Mouse (Mus musculus): ENCODE results near the gene Map4k1. TPM values are rescaled to one million over a fixed set of nuclear protein-coding genes. Genes with fewer than 3 reads are reported as not detected.

Map4k1 gene
- polyA plus RNA-seq, 1 experiment from 2014 or later, result 12.1 TPM

DNA sequence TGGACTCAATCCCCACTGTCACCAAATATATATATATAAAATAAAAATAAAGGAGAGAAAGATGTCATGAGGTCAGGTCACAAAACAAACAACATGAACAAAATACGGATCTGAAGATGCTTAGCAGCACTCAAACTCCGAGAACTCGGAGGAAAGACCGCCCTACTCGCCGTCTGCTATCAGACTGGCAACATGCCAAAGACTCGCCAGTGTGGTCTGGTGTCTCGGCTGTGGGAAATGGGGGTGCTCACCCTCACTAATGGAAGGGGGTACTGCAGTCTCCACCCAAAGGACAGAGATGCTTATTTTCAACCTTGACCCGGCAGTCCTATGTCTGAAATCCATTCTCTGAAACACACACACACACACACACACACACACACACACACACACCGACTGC, 49.8 kb downstream of the Map4k1 start:
- H3K4me3 ChIP-seq (ENCODE audit: low read depth, low read length), result no peak overlapping the region
- no peaks in the 10 kb centered on the region for H3K27me3 ChIP-seq (ENCODE audit: control insufficient read depth, insufficient read depth, low read length)
- no peaks in the 10 kb centered on the region for H3K4me1 ChIP-seq (ENCODE audit: control insufficient read depth, insufficient read depth, low read length)
- no peak overlapping the region for H3K4me2 ChIP-seq (ENCODE audit: low read depth, severe bottlenecking)
- no peak overlapping the region for H3K9ac ChIP-seq (ENCODE audit: low read length)
- H3K36me3 ChIP-seq (ENCODE audit: control insufficient read depth, insufficient read depth, low read length), result no peaks in the 10 kb centered on the region
- ATAC-seq (ENCODE audit: insufficient number of reproducible peaks, low FRiP score, low TSS enrichment, low read depth) (no peak), DNase-seq (ENCODE audit: low spot score) (no peak)
- no peak overlapping the region for H3K27ac ChIP-seq (replicated peaks; ENCODE audit: low read depth, low read length)
- 94% methylated on average over 10 of the region's 10 CpGs for WGBS
- H3K9me3 ChIP-seq (ENCODE audit: control insufficient read depth, low read length), result no peaks in the 10 kb centered on the region

DNA sequence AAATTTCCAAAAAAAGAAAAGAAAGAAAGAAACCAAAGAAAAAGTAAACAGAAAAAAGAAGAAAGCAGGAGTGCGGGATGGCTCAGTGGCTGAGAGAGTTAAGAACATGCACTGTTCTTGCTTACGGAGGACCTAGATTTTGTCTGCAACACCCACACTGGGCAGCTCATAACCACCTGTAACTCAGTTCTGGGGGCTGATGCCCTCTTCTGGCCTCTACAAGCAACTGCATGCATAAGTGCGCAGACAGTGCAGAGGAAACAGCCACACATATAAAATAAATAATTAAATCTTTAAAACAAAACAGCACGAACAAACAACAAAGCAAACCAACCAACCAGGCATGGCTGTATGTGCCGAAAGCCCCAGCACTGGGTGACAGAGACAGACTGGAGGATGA, 50.8 kb downstream of the Map4k1 start:
- H3K27me3 ChIP-seq (ENCODE audit: control insufficient read depth, insufficient read depth, low read length), result no peaks in the 10 kb centered on the region
- H3K4me3 ChIP-seq (ENCODE audit: low read depth, low read length), result no peak overlapping the region
- no peak overlapping the region for H3K27ac ChIP-seq (replicated peaks; ENCODE audit: low read depth, low read length)
- H3K9ac ChIP-seq (ENCODE audit: low read length), result no peak overlapping the region
- DNase-seq (ENCODE audit: low spot score), result no peak
- H3K36me3 ChIP-seq (ENCODE audit: control insufficient read depth, insufficient read depth, low read length), result no peaks in the 10 kb centered on the region
- 90% methylated on average over 5 of the region's 5 CpGs for WGBS
- no peaks in the 10 kb centered on the region for H3K4me1 ChIP-seq (ENCODE audit: control insufficient read depth, insufficient read depth, low read length)
- H3K4me2 ChIP-seq (ENCODE audit: low read depth, severe bottlenecking), result no peak overlapping the region
- no peaks in the 10 kb centered on the region for H3K9me3 ChIP-seq (ENCODE audit: control insufficient read depth, low read length)
- no peak for ATAC-seq (ENCODE audit: insufficient number of reproducible peaks, low FRiP score, low TSS enrichment, low read depth)

- no peaks in the 10 kb centered on the region for H3K36me3 ChIP-seq (ENCODE audit: control insufficient read depth, insufficient read depth, low read length)
- H3K4me2 ChIP-seq (ENCODE audit: low read depth, severe bottlenecking), result no peak overlapping the region
- no peak overlapping the region for H3K9ac ChIP-seq (ENCODE audit: low read length)
- no peaks in the 10 kb centered on the region for H3K27me3 ChIP-seq (ENCODE audit: control insufficient read depth, insufficient read depth, low read length)
- H3K4me3 ChIP-seq (ENCODE audit: low read depth, low read length), result no peak overlapping the region
- peaks cover 6% of the 10 kb centered on the region; the same call in 1 of the 2 replicates for H3K4me1 ChIP-seq (ENCODE audit: control insufficient read depth, insufficient read depth, low read length)
- DNase-seq (ENCODE audit: low spot score), result no peak
- no peak for ATAC-seq (ENCODE audit: insufficient number of reproducible peaks, low FRiP score, low TSS enrichment, low read depth)
- WGBS, result 82% methylated on average over 6 of the region's 6 CpGs
- H3K9me3 ChIP-seq (ENCODE audit: control insufficient read depth, low read length), result no peaks in the 10 kb centered on the region
- H3K27ac ChIP-seq (replicated peaks; ENCODE audit: low read depth, low read length), result no peak overlapping the region
Observed at GRCm38 (mm10) chr7:29037261-29037660, 55.4 kb downstream of the Map4k1 start.

- Histone ChIP-seq H3K27me3 (ENCODE audit: control insufficient read depth, insufficient read depth, low read length) (no peaks in the 10 kb centered on the region), H3K9ac (ENCODE audit: low read length) (peak overlapping the region; percentile 68), H3K4me2 (ENCODE audit: low read depth, severe bottlenecking) (peak overlapping the region; percentile 74), H3K4me1 (ENCODE audit: control insufficient read depth, insufficient read depth, low read length) (peaks cover 6% of the 10 kb centered on the region; the same call in 1 of the 2 replicates), H3K36me3 (ENCODE audit: control insufficient read depth, insufficient read depth, low read length) (peaks cover 3% of the 10 kb centered on the region; the same call in 1 of the 2 replicates), H3K9me3 (ENCODE audit: control insufficient read depth, low read length) (no peaks in the 10 kb centered on the region), H3K27ac (replicated peaks; ENCODE audit: low read depth, low read length) (peak overlapping the region; percentile 51; the same call in 1 of the 2 replicates), H3K4me3 (ENCODE audit: low read depth, low read length) (peak overlapping the region; percentile 41)
- WGBS, result 3% methylated on average over 11 of the region's 11 CpGs
- peak; percentile 97 for DNase-seq (ENCODE audit: low spot score)
- peak; percentile 67; the same call in 1 of the 2 replicates for ATAC-seq (ENCODE audit: insufficient number of reproducible peaks, low FRiP score, low TSS enrichment, low read depth)
Observed at GRCm38 (mm10) chr7:29039604-29039984, 57.7 kb downstream of the Map4k1 start.

- Histone ChIP-seq H3K9ac (ENCODE audit: low read length) (peak overlapping the region; percentile 68), H3K4me2 (ENCODE audit: low read depth, severe bottlenecking) (peak overlapping the region; percentile 74), H3K9me3 (ENCODE audit: control insufficient read depth, low read length) (no peaks in the 10 kb centered on the region), H3K27me3 (ENCODE audit: control insufficient read depth, insufficient read depth, low read length) (no peaks in the 10 kb centered on the region), H3K4me1 (ENCODE audit: control insufficient read depth, insufficient read depth, low read length) (peaks cover 6% of the 10 kb centered on the region; the same call in 1 of the 2 replicates), H3K4me3 (ENCODE audit: low read depth, low read length) (peak overlapping the region; percentile 41), H3K27ac (replicated peaks; ENCODE audit: low read depth, low read length) (peak overlapping the region; percentile 51; the same call in 1 of the 2 replicates), H3K36me3 (ENCODE audit: control insufficient read depth, insufficient read depth, low read length) (peaks cover 3% of the 10 kb centered on the region; the same call in 1 of the 2 replicates)
- DNase-seq (ENCODE audit: low spot score) (peak; percentile 78), ATAC-seq (ENCODE audit: insufficient number of reproducible peaks, low FRiP score, low TSS enrichment, low read depth) (peak; percentile 67)
- WGBS, result 2% methylated on average over 26 of the region's 26 CpGs
Observed at GRCm38 (mm10) chr7:29039985-29040661, 58.3 kb downstream of the Map4k1 start.

DNA sequence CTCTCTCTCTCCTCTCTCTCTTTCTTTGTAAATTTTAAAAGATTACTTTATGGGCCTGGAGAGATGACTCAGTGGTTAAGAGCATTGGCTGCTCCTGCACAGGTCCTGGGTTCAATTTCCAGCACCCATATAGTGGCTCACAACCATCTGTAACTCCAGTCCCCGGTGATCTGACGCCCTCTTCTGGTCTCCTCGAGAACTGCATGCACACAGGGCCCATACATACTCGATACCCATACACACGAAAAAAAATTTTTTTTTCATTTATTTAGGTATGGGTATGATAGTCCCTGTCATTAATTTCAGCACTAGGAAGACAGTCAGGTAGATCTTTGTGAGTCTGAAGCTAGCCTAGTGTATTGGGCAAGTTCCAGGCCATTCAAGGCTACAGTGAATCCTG, 59.3 kb downstream of the Map4k1 start:
- no peak for DNase-seq (ENCODE audit: low spot score)
- ATAC-seq (ENCODE audit: insufficient number of reproducible peaks, low FRiP score, low TSS enrichment, low read depth), result no peak
- Histone ChIP-seq H3K9ac (ENCODE audit: low read length) (no peak overlapping the region), H3K27ac (replicated peaks; ENCODE audit: low read depth, low read length) (no peak overlapping the region), H3K4me2 (ENCODE audit: low read depth, severe bottlenecking) (no peak overlapping the region), H3K4me3 (ENCODE audit: low read depth, low read length) (no peak overlapping the region), H3K27me3 (ENCODE audit: control insufficient read depth, insufficient read depth, low read length) (no peaks in the 10 kb centered on the region), H3K4me1 (ENCODE audit: control insufficient read depth, insufficient read depth, low read length) (peaks cover 6% of the 10 kb centered on the region; the same call in 1 of the 2 replicates), H3K9me3 (ENCODE audit: control insufficient read depth, low read length) (no peaks in the 10 kb centered on the region), H3K36me3 (ENCODE audit: control insufficient read depth, insufficient read depth, low read length) (peaks cover 3% of the 10 kb centered on the region; the same call in 1 of the 2 replicates)
- 85% methylated on average over 5 of the region's 5 CpGs for WGBS

DNA sequence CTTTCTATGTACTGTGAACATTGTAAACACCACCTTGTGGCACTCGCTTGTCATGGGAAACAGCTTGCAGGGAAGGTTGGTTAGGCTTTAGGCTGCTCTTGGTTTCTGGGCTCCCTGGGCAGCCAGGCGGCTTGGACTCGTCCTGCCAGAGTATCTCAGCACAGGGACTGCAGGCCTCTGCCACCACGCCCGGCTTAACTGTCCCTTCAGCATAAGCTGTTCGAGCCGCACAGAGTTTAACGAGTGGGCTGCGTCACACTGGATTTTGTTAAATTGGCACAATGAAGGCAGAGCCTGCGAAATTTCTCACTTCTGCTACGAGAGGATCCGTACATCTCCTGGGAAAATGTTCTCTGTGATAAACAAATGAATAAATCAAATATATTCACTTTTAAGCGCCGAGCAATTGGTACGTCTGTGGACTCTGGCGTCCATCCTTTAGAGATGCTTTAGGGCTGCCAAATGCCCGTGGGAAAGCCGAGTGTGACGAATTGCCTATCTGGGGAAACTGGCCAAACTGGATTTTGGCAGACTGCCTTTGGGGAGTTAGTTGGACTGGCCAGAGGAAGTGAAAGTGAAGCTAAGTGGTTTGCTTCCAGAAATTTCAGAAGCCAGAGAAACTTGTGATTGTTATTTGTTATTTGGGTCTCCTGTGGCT, 61.3 kb downstream of the Map4k1 start:
- ATAC-seq (ENCODE audit: insufficient number of reproducible peaks, low FRiP score, low TSS enrichment, low read depth) (no peak), DNase-seq (ENCODE audit: low spot score) (no peak)
- no peak overlapping the region for H3K4me3 ChIP-seq (ENCODE audit: low read depth, low read length)
- H3K27me3 ChIP-seq (ENCODE audit: control insufficient read depth, insufficient read depth, low read length), result no peaks in the 10 kb centered on the region
- no peak overlapping the region for H3K27ac ChIP-seq (replicated peaks; ENCODE audit: low read depth, low read length)
- H3K9ac ChIP-seq (ENCODE audit: low read length), result no peak overlapping the region
- 76% methylated on average over 19 of the region's 19 CpGs for WGBS
- H3K4me2 ChIP-seq (ENCODE audit: low read depth, severe bottlenecking), result peak overlapping the region; percentile 4; the same call in 1 of the 2 replicates
- peaks cover 3% of the 10 kb centered on the region; the same call in 1 of the 2 replicates for H3K36me3 ChIP-seq (ENCODE audit: control insufficient read depth, insufficient read depth, low read length)
- H3K4me1 ChIP-seq (ENCODE audit: control insufficient read depth, insufficient read depth, low read length), result peaks cover 9% of the 10 kb centered on the region; the same call in 1 of the 2 replicates
- H3K9me3 ChIP-seq (ENCODE audit: control insufficient read depth, low read length), result no peaks in the 10 kb centered on the region; the same call in 1 of the 2 replicates

DNA sequence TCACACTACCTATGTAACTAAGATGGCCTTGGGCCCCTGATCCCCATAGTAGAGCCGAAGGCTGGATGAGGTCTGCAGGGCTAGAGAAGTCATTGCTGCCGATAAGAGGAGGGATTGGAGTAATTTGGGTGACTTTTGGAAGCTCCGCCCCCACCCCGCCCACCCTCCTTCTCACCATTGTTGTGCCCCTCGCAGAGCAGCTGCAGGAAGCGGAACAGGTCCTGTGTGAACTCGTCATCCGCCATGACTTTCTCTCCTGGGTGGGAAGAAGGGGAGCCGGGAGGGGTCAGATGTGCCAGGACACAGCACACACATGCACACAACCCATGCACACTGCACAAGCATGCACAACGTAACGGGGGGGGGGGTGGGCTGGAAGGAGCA, 61.8 kb downstream of the Map4k1 start:
- no peak overlapping the region for H3K9ac ChIP-seq (ENCODE audit: low read length)
- peaks cover 3% of the 10 kb centered on the region; the same call in 1 of the 2 replicates for H3K36me3 ChIP-seq (ENCODE audit: control insufficient read depth, insufficient read depth, low read length)
- H3K4me3 ChIP-seq (ENCODE audit: low read depth, low read length), result no peak overlapping the region
- no peak for DNase-seq (ENCODE audit: low spot score)
- ATAC-seq (ENCODE audit: insufficient number of reproducible peaks, low FRiP score, low TSS enrichment, low read depth), result no peak
- WGBS, result 45% methylated on average over 11 of the region's 11 CpGs
- H3K27ac ChIP-seq (replicated peaks; ENCODE audit: low read depth, low read length), result no peak overlapping the region
- H3K4me1 ChIP-seq (ENCODE audit: control insufficient read depth, insufficient read depth, low read length), result peaks cover 9% of the 10 kb centered on the region; the same call in 1 of the 2 replicates
- peak overlapping the region; percentile 4; the same call in 1 of the 2 replicates for H3K4me2 ChIP-seq (ENCODE audit: low read depth, severe bottlenecking)
- H3K9me3 ChIP-seq (ENCODE audit: control insufficient read depth, low read length), result peaks cover 3% of the 10 kb centered on the region; the same call in 1 of the 2 replicates
- no peaks in the 10 kb centered on the region for H3K27me3 ChIP-seq (ENCODE audit: control insufficient read depth, insufficient read depth, low read length)
